Mouse (Mus musculus) megakaryocyte, embryonic 14.5 days (primary cell): ENCODE results near the gene Moap1. TPM values are rescaled to one million over a fixed set of nuclear protein-coding genes. Genes with fewer than 3 reads are reported as not detected.

Source experiments
- H3K27me3 ChIP-seq: replicated peaks from 2 replicates; pipeline ENCODE3; 2012; ENCODE audit warnings: inconsistent platforms
- H3K36me3 ChIP-seq: replicated peaks from 2 replicates; pipeline ENCODE3; 2012; ENCODE audit warnings: low read length, inconsistent platforms, mixed read lengths
- H3K4me1 ChIP-seq: 2 replicates; pipeline ENCODE4 v1.6.1; 2012; ENCODE audit warnings: inconsistent platforms
- H3K4me3 ChIP-seq: replicated peaks from 2 replicates; pipeline ENCODE3; 2012; ENCODE audit warnings: moderate library complexity, mild to moderate bottlenecking, inconsistent platforms
- H3K9me3 ChIP-seq: 2 replicates; pipeline ENCODE4 v1.6.1; 2012; ENCODE audit warnings: inconsistent platforms
- FLI1 ChIP-seq: IDR thresholded peaks from 2 replicates; pipeline ENCODE4 v1.6.1; 2012; ENCODE audit warnings: low read length, inconsistent platforms, mixed read lengths
- GATA1 ChIP-seq: IDR thresholded peaks from 3 replicates; pipeline ENCODE4 v1.6.1; 2012; ENCODE audit warnings: mixed read lengths, low read length, inconsistent platforms, borderline replicate concordance
- polyA plus RNA-seq: library from polyadenylated mRNA; stranded (reverse); fragments of >175 nt; gene quantifications from 2 replicates; pipeline ENCODE4 v1.2.3, GENCODE M21; 2012; ENCODE audit warnings: low replicate concordance; ENCODE audit not compliant: insufficient read depth

The Moap1 gene
- polyA plus RNA-seq, 1 experiment = 3.3 TPM

- Histone ChIP-seq H3K9me3 (no peaks in the 10 kb centered on the region), H3K4me3 (peak overlapping the region; percentile 94), H3K27me3 (peaks cover 1% of the 10 kb centered on the region), H3K4me1 (peaks cover 79% of the 10 kb centered on the region), H3K36me3 (no peaks in the 10 kb centered on the region)
- no peak for TF ChIP-seq FLI1
- no peak for TF ChIP-seq GATA1
These were observed 40.9 kb downstream of the Moap1 start for GRCm38 (mm10) chr12:102702356-102703110.

DNA sequence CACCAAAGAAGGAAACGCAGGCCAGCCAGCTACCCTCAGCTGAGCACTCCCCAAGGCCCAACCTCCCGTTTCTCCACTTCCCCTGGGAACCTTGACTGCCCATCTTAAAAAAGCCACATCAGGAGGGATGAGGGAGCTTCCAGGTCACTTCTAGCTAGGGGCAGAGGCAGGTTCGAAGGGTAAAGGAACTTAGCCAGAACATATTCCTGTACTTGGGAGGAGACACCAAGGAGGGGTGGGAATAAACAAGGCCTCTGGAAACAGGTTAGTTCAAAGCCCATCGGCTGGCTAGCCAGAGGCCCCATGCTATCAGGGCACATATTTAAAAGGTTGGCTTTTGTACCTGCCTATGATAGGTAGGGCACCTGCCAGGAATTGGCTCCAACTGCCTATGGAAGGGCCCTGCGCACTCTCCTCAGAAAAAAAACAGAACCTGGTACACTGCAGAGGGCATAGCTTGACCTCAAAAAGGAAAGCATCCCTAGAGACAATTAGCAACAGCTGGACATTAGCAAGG is 41.7 kb downstream of the Moap1 start:
- Histone ChIP-seq H3K4me3 (no peak overlapping the region), H3K36me3 (no peaks in the 10 kb centered on the region), H3K4me1 (peaks cover 87% of the 10 kb centered on the region), H3K27me3 (no peaks in the 10 kb centered on the region), H3K9me3 (no peaks in the 10 kb centered on the region)
- no peak for TF ChIP-seq FLI1
- no peak for TF ChIP-seq GATA1

GRCm38 (mm10) chr12:102700453-102700852 is 43.0 kb downstream of the Moap1 start:
- H3K27me3 ChIP-seq = no peaks in the 10 kb centered on the region
- no peaks in the 10 kb centered on the region for H3K9me3 ChIP-seq
- H3K4me1 ChIP-seq = peaks cover 91% of the 10 kb centered on the region
- TF ChIP-seq FLI1 (no peak), GATA1 (no peak)
- no peak overlapping the region for H3K4me3 ChIP-seq
- H3K36me3 ChIP-seq = peaks cover 3% of the 10 kb centered on the region

- peaks cover 94% of the 10 kb centered on the region for H3K4me1 ChIP-seq
These were observed 44.3 kb downstream of the Moap1 start for GRCm38 (mm10) chr12:102699156-102699555.

GRCm38 (mm10) chr12:102698089-102698684 is 45.3 kb downstream of the Moap1 start:
- Histone ChIP-seq H3K4me1 (peaks cover 84% of the 10 kb centered on the region), H3K36me3 (peaks cover 8% of the 10 kb centered on the region), H3K27me3 (no peaks in the 10 kb centered on the region), H3K4me3 (peak overlapping the region; percentile 50), H3K9me3 (no peaks in the 10 kb centered on the region)
- TF ChIP-seq GATA1 (no peak), FLI1 (no peak)

More at GRCm38 (mm10) chr12:102699156-102699555, 44.3 kb downstream of the Moap1 start:
- Histone ChIP-seq H3K27me3 (no peaks in the 10 kb centered on the region), H3K9me3 (no peaks in the 10 kb centered on the region), H3K36me3 (peaks cover 3% of the 10 kb centered on the region), H3K4me3 (peak overlapping the region; percentile 26)
- no peak for TF ChIP-seq GATA1
- TF ChIP-seq FLI1 = no peak

- Histone ChIP-seq H3K4me3 (no peak overlapping the region), H3K36me3 (peaks cover 11% of the 10 kb centered on the region), H3K4me1 (peaks cover 78% of the 10 kb centered on the region), H3K27me3 (no peaks in the 10 kb centered on the region), H3K9me3 (no peaks in the 10 kb centered on the region)
- TF ChIP-seq GATA1 = no peak
- TF ChIP-seq FLI1 = no peak
These were observed 46.1 kb downstream of the Moap1 start for GRCm38 (mm10) chr12:102697381-102697780.

GRCm38 (mm10) chr12:102696635-102697354 is 46.7 kb downstream of the Moap1 start:
- H3K36me3 ChIP-seq = peaks cover 12% of the 10 kb centered on the region
- TF ChIP-seq FLI1 = no peak
- TF ChIP-seq GATA1 = no peak
- no peak overlapping the region for H3K4me3 ChIP-seq
- H3K9me3 ChIP-seq = no peaks in the 10 kb centered on the region
- no peaks in the 10 kb centered on the region for H3K27me3 ChIP-seq
- peaks cover 78% of the 10 kb centered on the region for H3K4me1 ChIP-seq

DNA sequence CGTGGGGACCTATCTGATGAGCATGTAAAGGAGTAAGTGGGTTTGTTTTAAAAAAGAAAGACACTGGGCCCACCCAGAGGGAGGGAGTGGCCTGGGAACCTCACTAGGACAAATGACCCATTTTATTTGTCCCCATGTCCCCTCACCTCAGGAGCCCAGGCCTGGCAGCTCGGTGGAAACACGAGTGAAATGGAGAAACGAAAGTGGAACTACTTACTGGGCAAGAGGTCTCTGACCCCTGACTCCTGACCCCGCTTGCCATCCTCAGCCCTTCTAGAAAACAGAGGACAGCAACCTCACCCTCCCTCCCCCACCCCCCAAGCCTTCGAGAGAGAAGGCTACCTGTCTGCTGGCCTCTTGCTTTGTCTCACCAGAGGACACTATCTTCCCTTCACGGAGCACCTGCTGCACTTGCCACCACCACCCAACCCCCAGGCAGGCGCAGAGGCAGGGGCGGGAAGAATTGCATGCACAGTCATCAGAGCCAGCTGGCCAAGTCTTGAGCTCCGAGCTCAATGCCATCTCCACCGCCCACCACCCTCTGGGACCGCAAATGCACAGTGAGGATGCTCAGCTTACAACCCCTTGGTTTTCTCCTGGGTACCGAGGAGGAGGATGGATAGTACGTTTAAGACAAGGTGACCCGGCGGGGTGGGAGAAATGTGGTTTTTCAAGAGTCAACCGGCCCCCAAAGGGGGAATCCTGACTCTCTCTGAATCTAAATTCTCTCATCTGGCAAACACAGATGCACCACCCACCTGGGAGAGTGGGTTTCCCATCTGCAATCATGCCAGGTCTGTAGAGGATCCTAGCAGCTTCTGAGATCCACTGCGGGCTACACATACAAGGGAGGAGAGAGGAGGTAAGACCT is 47.9 kb downstream of the Moap1 start:
- H3K27me3 ChIP-seq = no peaks in the 10 kb centered on the region
- no peaks in the 10 kb centered on the region for H3K9me3 ChIP-seq
- H3K36me3 ChIP-seq = peaks cover 12% of the 10 kb centered on the region
- no peak for TF ChIP-seq GATA1
- no peak for TF ChIP-seq FLI1
- peak overlapping the region; percentile 42 for H3K4me3 ChIP-seq
- peaks cover 79% of the 10 kb centered on the region for H3K4me1 ChIP-seq

Other genes starting within 250 kb of the Moap1 start
- 0.06 TPM in 1 of 2 replicates, not detected in the other for gene Chga, start 188.7 kb downstream of the Moap1 start, polyA plus RNA-seq
- 15.7 and 19.2 TPM in 2 replicates for gene Itpk1, start 38.7 kb downstream of the Moap1 start, polyA plus RNA-seq
- 1.2 and 2.4 TPM in 2 replicates for gene Tmem251, start 101 bp upstream of the Moap1 start, polyA plus RNA-seq
- gene Gm28051, start 14.1 kb upstream of the Moap1 start, polyA plus RNA-seq = not detected in 2 replicates
- gene Gon7, start 14.1 kb upstream of the Moap1 start, polyA plus RNA-seq = 10.4 TPM in 1 of 2 replicates, not detected in the other
- gene Ubr7, start 14.3 kb upstream of the Moap1 start, polyA plus RNA-seq = 4.4 and 11.3 TPM in 2 replicates
- gene Gm20604, start 15.0 kb upstream of the Moap1 start, polyA plus RNA-seq = 0.82 TPM in 1 of 2 replicates, not detected in the other
- gene Btbd7, start 134.8 kb upstream of the Moap1 start, polyA plus RNA-seq = 0.26 and 0.35 TPM in 2 replicates
- not detected in 2 replicates for gene Cox8c, start 155.7 kb upstream of the Moap1 start, polyA plus RNA-seq
- gene Unc79, start 205.2 kb upstream of the Moap1 start, polyA plus RNA-seq = 0.06 TPM in 1 of 2 replicates, not detected in the other